Mouse (Mus musculus) liver, postnatal 0 days (tissue): ENCODE data around the gene B4galnt2.

Source experiments
- CTCF ChIP-seq: sonication (generic); IDR thresholded peaks from 2 replicates; pipeline ENCODE4 v1.5.1; 2016; ENCODE audit warnings: antibody characterized with exemption, low read depth
- EP300 ChIP-seq: IDR thresholded peaks from 2 replicates; pipeline ENCODE4 v1.6.1; 2016; ENCODE audit warnings: antibody characterized with exemption, low read depth, mild to moderate bottlenecking

DNA sequence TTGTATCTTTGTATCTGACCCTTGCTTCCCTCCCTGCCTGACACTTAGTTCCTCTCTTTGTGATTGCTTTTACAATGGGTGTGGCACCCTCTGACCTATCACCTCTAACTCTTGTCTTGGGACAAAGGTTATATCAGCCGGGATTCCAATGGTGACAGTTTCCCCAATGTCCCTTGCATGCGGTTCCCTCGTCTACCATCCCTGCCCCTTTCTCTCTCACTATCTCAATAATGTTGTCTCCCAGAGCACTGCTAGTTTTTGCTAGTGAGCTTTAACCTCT, 87.6 kb downstream of the B4galnt2 start:
- no peak for TF ChIP-seq CTCF
- no peak for TF ChIP-seq EP300
